Mouse (Mus musculus): ENCODE results near the gene Hsd17b1.

DNA sequence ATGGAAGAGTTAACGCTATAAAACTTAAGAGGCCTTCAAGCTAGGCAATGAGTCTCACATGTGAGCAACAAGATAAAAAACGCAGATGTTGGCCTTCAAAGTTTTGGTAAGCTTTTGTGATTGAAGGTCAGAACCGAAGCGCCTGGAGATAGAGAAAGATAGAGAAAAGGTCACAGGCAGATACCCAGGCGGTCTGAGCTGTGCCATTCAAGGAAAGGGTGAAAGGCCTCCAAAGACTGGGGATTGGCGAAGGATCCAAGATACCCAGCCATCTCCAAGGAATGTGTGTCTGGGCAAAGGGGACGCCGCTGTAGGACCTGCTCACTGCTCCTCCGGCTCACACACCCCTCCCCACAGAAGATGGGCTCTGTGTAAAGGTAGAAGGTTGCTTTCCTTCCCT, 13.2 kb upstream of the Hsd17b1 start:
- TF ChIP-seq POLR2A (IDR thresholded peaks at IDR 0.05; ENCODE audit: control insufficient read depth, low read depth, low read length) (no peak), CTCF (IDR thresholded peaks at IDR 0.05; ENCODE audit: control insufficient read depth, insufficient read depth, insufficient replicate concordance, low read depth, low read length) (no peak)
